Mouse (Mus musculus): ENCODE measurements around the gene Naa40. TPM values are rescaled to one million over a fixed set of nuclear protein-coding genes. Genes with fewer than 3 reads are reported as not detected.

Naa40 gene
- total and polyA plus RNA-seq, 2 experiments from 2014 or later: 30.4 to 44.0 TPM

GRCm38 (mm10) chr19:7267091-7267741 lies 26.2 kb upstream of the Naa40 start, which contains the start of gene Rcor2:
Gene Rcor2, plus strand, starts transcription at chr19:7267325.
- 5% methylated on average over 26 of the region's 28 CpGs for WGBS
- Histone ChIP-seq H3K27me3 (ENCODE audit: control insufficient read depth, insufficient read depth, low read length) (no peaks in the 10 kb centered on the region), H3K4me2 (ENCODE audit: low read depth, low read length) (peak within 1 kb of the TSS; percentile 95), H3K36me3 (replicated peaks; ENCODE audit: control insufficient read depth, insufficient read depth, low read length) (peaks cover 18% of the 10 kb centered on the region), H3K9me3 (replicated peaks; ENCODE audit: control insufficient read depth, low read length) (no peaks in the 10 kb centered on the region), H3K9ac (replicated peaks; ENCODE audit: low read depth, low read length) (peak within 1 kb of the TSS; percentile 64), H3K27ac (ENCODE audit: low read depth) (peak within 1 kb of the TSS; percentile 93), H3K4me1 (ENCODE audit: control insufficient read depth, insufficient read depth) (peaks cover 42% of the 10 kb centered on the region), H3K4me3 (ENCODE audit: low read depth, low read length) (peak within 1 kb of the TSS; percentile 69)
- ATAC-seq (ENCODE audit: insufficient read depth, low read depth) (peak; percentile 76), DNase-seq (ENCODE audit: low spot score) (peak; percentile 88)
- TF ChIP-seq EP300 (IDR thresholded peaks at IDR 0.05; ENCODE audit: low read depth) (peak; percentile 26; the same call in 1 of the 2 replicates), CTCF (IDR thresholded peaks at IDR 0.05; ENCODE audit: low read depth) (no peak)

DNA sequence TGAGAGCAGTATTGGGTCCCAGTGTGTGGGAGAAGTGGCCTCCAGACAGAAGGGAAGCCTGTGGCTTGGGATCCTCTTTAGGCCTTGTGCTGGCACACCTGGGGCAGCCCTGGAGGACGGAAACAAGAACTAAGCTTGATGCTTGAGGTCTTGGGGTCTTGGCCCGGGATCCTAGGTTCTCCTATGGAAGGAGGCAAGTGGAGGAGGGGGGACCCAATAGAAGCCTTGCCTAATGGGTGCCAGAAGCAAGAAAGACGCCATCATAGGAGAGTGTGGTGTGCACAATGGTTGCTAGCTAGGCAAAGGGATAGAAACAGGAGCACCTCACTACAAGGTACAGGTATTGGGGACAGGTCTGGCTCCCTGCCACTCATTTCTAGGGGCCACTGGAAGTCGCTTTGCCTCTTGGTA lies 25.4 kb upstream of the Naa40 start:
- peak overlapping the region; percentile 93 for H3K27ac ChIP-seq (ENCODE audit: low read depth)
- peaks cover 42% of the 10 kb centered on the region for H3K4me1 ChIP-seq (ENCODE audit: control insufficient read depth, insufficient read depth)
- ATAC-seq (ENCODE audit: insufficient read depth, low read depth) (no peak), DNase-seq (ENCODE audit: low spot score) (no peak)
- no peaks in the 10 kb centered on the region for H3K27me3 ChIP-seq (ENCODE audit: control insufficient read depth, insufficient read depth, low read length)
- H3K4me2 ChIP-seq (ENCODE audit: low read depth, low read length): no peak overlapping the region
- 0 out of 2 replicates have a peak overlapping the region, but pooled peaks have one; percentile 5 for H3K9ac ChIP-seq (replicated peaks; ENCODE audit: low read depth, low read length)
- TF ChIP-seq CTCF (IDR thresholded peaks at IDR 0.05; ENCODE audit: low read depth): no peak
- TF ChIP-seq EP300 (IDR thresholded peaks at IDR 0.05; ENCODE audit: low read depth): no peak
- 62% methylated on average over 4 of the region's 4 CpGs for WGBS
- H3K4me3 ChIP-seq (ENCODE audit: low read depth, low read length): no peak overlapping the region
- H3K9me3 ChIP-seq (replicated peaks; ENCODE audit: control insufficient read depth, low read length): no peaks in the 10 kb centered on the region
- H3K36me3 ChIP-seq (replicated peaks; ENCODE audit: control insufficient read depth, insufficient read depth, low read length): peaks cover 12% of the 10 kb centered on the region

DNA sequence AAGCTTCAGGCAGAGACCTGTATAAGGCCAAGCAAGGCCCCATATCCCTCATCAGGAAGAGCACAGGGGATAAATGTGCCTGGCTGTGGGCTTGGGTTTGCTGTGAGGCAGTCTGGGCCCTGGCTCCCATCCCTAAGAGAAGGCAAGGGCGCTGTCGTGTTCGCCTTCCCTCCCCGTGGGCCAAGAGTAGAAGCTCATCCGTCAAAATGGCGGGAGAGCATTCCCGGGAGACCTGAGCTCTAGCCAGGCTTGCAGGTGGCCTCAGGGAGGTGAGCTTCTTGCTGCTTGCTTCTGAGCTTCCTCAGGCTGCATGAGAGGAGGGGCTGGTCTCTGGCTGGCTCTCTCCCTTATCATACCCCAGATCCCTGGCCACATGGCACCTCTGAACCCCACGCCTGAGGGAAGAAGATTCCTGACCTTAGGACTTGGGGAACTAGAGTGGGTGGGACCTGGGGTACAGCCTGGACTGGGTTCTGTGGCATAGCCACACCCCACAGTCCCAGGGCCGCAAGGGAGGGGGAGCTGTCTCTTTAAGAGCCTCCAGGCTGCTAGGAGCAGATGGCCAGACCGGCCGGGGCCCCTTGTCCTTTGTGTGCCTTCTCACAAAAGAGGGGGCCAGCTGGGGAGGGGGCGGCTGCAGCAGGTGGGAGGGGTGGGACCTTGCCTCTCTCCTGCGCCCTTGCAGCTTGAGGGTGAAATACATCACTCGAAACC lies 24.7 kb upstream of the Naa40 start:
- WGBS: 23% methylated on average over 14 of the region's 14 CpGs
- no peak for ATAC-seq (ENCODE audit: insufficient read depth, low read depth)
- TF ChIP-seq EP300 (IDR thresholded peaks at IDR 0.05; ENCODE audit: low read depth): no peak
- TF ChIP-seq CTCF (IDR thresholded peaks at IDR 0.05; ENCODE audit: low read depth): peak; percentile 6; the same call in 1 of the 2 replicates
- H3K36me3 ChIP-seq (replicated peaks; ENCODE audit: control insufficient read depth, insufficient read depth, low read length): peaks cover 4% of the 10 kb centered on the region
- peak overlapping the region; percentile 93 for H3K27ac ChIP-seq (ENCODE audit: low read depth)
- no peak for DNase-seq (ENCODE audit: low spot score)
- no peak overlapping the region for H3K4me3 ChIP-seq (ENCODE audit: low read depth, low read length)
- no peak overlapping the region for H3K4me2 ChIP-seq (ENCODE audit: low read depth, low read length)
- H3K4me1 ChIP-seq (ENCODE audit: control insufficient read depth, insufficient read depth): peaks cover 42% of the 10 kb centered on the region
- 0 out of 2 replicates have a peak overlapping the region, but pooled peaks have one; percentile 5 for H3K9ac ChIP-seq (replicated peaks; ENCODE audit: low read depth, low read length)
- H3K9me3 ChIP-seq (replicated peaks; ENCODE audit: control insufficient read depth, low read length): no peaks in the 10 kb centered on the region
- no peaks in the 10 kb centered on the region for H3K27me3 ChIP-seq (ENCODE audit: control insufficient read depth, insufficient read depth, low read length)

GRCm38 (mm10) chr19:7264766-7265331 lies 23.9 kb upstream of the Naa40 start:
- H3K9ac ChIP-seq (replicated peaks; ENCODE audit: low read depth, low read length): no peak overlapping the region
- ATAC-seq (ENCODE audit: insufficient read depth, low read depth) (peak; percentile 30), DNase-seq (ENCODE audit: low spot score) (peak; percentile 59)
- no peaks in the 10 kb centered on the region for H3K9me3 ChIP-seq (replicated peaks; ENCODE audit: control insufficient read depth, low read length)
- H3K4me2 ChIP-seq (ENCODE audit: low read depth, low read length): peak overlapping the region; percentile 5; the same call in 1 of the 2 replicates
- H3K27me3 ChIP-seq (ENCODE audit: control insufficient read depth, insufficient read depth, low read length): no peaks in the 10 kb centered on the region
- no peaks in the 10 kb centered on the region for H3K36me3 ChIP-seq (replicated peaks; ENCODE audit: control insufficient read depth, insufficient read depth, low read length)
- 25% methylated on average over 6 of the region's 6 CpGs for WGBS
- H3K4me1 ChIP-seq (ENCODE audit: control insufficient read depth, insufficient read depth): peaks cover 39% of the 10 kb centered on the region
- TF ChIP-seq EP300 (IDR thresholded peaks at IDR 0.05; ENCODE audit: low read depth): no peak
- H3K27ac ChIP-seq (ENCODE audit: low read depth): peak overlapping the region; percentile 93
- no peak overlapping the region for H3K4me3 ChIP-seq (ENCODE audit: low read depth, low read length)

GRCm38 (mm10) chr19:7264088-7264765 lies 23.2 kb upstream of the Naa40 start:
- ATAC-seq (ENCODE audit: insufficient read depth, low read depth) (no peak), DNase-seq (ENCODE audit: low spot score) (peak; percentile 70)
- Histone ChIP-seq H3K36me3 (replicated peaks; ENCODE audit: control insufficient read depth, insufficient read depth, low read length) (no peaks in the 10 kb centered on the region), H3K27me3 (ENCODE audit: control insufficient read depth, insufficient read depth, low read length) (no peaks in the 10 kb centered on the region), H3K4me3 (ENCODE audit: low read depth, low read length) (no peak overlapping the region), H3K4me1 (ENCODE audit: control insufficient read depth, insufficient read depth) (peaks cover 33% of the 10 kb centered on the region), H3K9me3 (replicated peaks; ENCODE audit: control insufficient read depth, low read length) (no peaks in the 10 kb centered on the region), H3K4me2 (ENCODE audit: low read depth, low read length) (peak overlapping the region; percentile 5; the same call in 1 of the 2 replicates), H3K9ac (replicated peaks; ENCODE audit: low read depth, low read length) (no peak overlapping the region), H3K27ac (ENCODE audit: low read depth) (peak overlapping the region; percentile 93)
- 10% methylated on average over 9 of the region's 9 CpGs for WGBS
- TF ChIP-seq EP300 (IDR thresholded peaks at IDR 0.05; ENCODE audit: low read depth): no peak
- peak; percentile 84 for TF ChIP-seq CTCF (IDR thresholded peaks at IDR 0.05; ENCODE audit: low read depth)
